Mouse (Mus musculus): ENCODE results near the gene Sugct.

DNA sequence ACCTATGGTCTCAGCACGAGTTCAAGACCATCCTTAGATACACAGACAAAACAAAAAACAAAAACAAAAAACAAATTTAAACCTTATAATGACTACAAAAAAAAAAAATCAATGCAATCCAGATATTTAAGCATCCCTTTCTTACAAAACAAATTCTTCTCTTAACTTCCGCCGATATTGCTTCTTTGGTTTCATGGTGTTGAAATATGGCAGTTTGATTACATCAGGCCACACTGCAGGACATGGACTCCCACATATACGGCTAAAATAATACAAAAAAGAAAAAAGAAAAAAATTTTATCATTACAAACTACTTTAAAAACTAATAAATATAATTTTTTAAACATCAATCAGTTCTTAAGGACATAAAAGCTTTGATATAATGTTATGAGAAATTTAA, 32.6 kb upstream of the Sugct start:
- no peak for TF ChIP-seq CTCF (IDR thresholded peaks at IDR 0.05; ENCODE audit: insufficient read depth, low read length)
- TF ChIP-seq POLR2A (IDR thresholded peaks at IDR 0.05; ENCODE audit: borderline replicate concordance, extremely low read depth, low read depth, low read length) = no peak

Measured in lung, adult 2 months (tissue).